16 mouse cellular contexts compared by ENCODE assay signal in genomic region chr6:115845006-115845405, GRCm38 (mm10).
"Had no signal": no experiment of that assay in that cellular context is flagged by ENCODE, and none has a peak within 500 bp of the region (broad histone marks: within the 10 kb centered on the region; RNA-seq: fewer than 3 reads in every experiment).

No protein-coding gene starts in this region.

- H3K4me3 ChIP-seq: neural tube, embryonic 13.5 days; neural tube, embryonic 15.5 days; stomach, embryonic 15.5 days had no signal

- H3K4me1 ChIP-seq: neural tube, embryonic 13.5 days; neural tube, embryonic 15.5 days; stomach, embryonic 15.5 days had no signal

- H3K9me3 ChIP-seq: neural tube, embryonic 13.5 days; neural tube, embryonic 15.5 days; stomach, embryonic 15.5 days had no signal

- DNase-seq: retina, postnatal 1 day; right cerebral cortex, adult 18-20 months; right cerebral cortex, postnatal 14 days; right cerebral cortex, postnatal 25 days; right cerebral cortex, postnatal 4 days; spleen, adult 18-20 months; thymus, adult 18-20 months; thymus, adult 2 months; thymus, postnatal 14 days; thymus, postnatal 25 days; thymus, postnatal 36 days; thymus, postnatal 4 days had no signal

- H3K9ac ChIP-seq: neural tube, embryonic 13.5 days; neural tube, embryonic 15.5 days; stomach, embryonic 15.5 days had no signal

- H3K27ac ChIP-seq: neural tube, embryonic 13.5 days; neural tube, embryonic 15.5 days; stomach, embryonic 15.5 days; stomach, postnatal 0 days had no signal

- H3K27me3 ChIP-seq: neural tube, embryonic 13.5 days; neural tube, embryonic 15.5 days; stomach, embryonic 15.5 days had no signal

- H3K4me2 ChIP-seq: neural tube, embryonic 13.5 days; neural tube, embryonic 15.5 days; stomach, embryonic 15.5 days had no signal
